Mouse (Mus musculus) MEL (cell line): ENCODE data around the gene Sdc3.

Source experiments
- BHLHE40 ChIP-seq: IDR thresholded peaks from 2 replicates; pipeline ENCODE4 v1.6.1; 2012; ENCODE audit warnings: low read depth, mild to moderate bottlenecking, inconsistent platforms, low read length, improper control_type of control experiment, borderline replicate concordance
- CHD1 ChIP-seq: IDR thresholded peaks from 2 replicates; pipeline ENCODE4 v1.6.1; 2012; ENCODE audit warnings: low read depth, mild to moderate bottlenecking, inconsistent platforms, low read length, improper control_type of control experiment
- CHD2 ChIP-seq: IDR thresholded peaks from 2 replicates; pipeline ENCODE4 v1.6.1; 2011; ENCODE audit warnings: low read length, improper control_type of control experiment
- CTCF ChIP-seq, 3 experiments: IDR thresholded peaks in 2 of 3; conservative IDR thresholded peaks in 1 of 3; 2 replicates each; pipeline ENCODE4 v1.5.1; 2011 to 2012; ENCODE audit warnings: low read length in 3 of 3, low read depth in 2 of 3, mild to moderate bottlenecking in 2 of 3, improper control_type of control experiment in 1 of 3, inconsistent platforms in 1 of 3, mixed read lengths in 1 of 3, moderate library complexity in 1 of 3; ENCODE audit not compliant: control insufficient read depth in 1 of 3, insufficient read depth in 1 of 3, poor library complexity in 1 of 3, severe bottlenecking in 1 of 3
- EP300 ChIP-seq, 2 experiments: IDR thresholded peaks; 2 replicates each; pipeline ENCODE4 v1.6.1; 2011; ENCODE audit warnings: improper control_type of control experiment in 2 of 2, low read length in 2 of 2, low read depth in 1 of 2, mild to moderate bottlenecking in 1 of 2
- ETS1 ChIP-seq: IDR thresholded peaks from 2 replicates; pipeline ENCODE4 v1.6.1; 2012; ENCODE audit warnings: low read depth, mild to moderate bottlenecking, inconsistent platforms, low read length, improper control_type of control experiment, moderate library complexity
- GATA1 ChIP-seq: IDR thresholded peaks from 2 replicates; pipeline ENCODE4 v1.6.1; 2011; ENCODE audit warnings: low read depth, low read length, improper control_type of control experiment
- HCFC1 ChIP-seq: IDR thresholded peaks from 2 replicates; pipeline ENCODE4 v1.6.1; 2012; ENCODE audit warnings: low read depth, mild to moderate bottlenecking, inconsistent platforms, low read length, improper control_type of control experiment, moderate library complexity
- MAFK ChIP-seq: IDR thresholded peaks from 2 replicates; pipeline ENCODE4 v1.6.1; 2011; ENCODE audit warnings: low read depth, mild to moderate bottlenecking, low read length, improper control_type of control experiment, borderline replicate concordance
- POLR2A ChIP-seq, 2 experiments: IDR thresholded peaks; 2 replicates each; pipeline ENCODE4 v1.6.1; 2011 to 2012; ENCODE audit warnings: low read length in 2 of 2, mild to moderate bottlenecking in 2 of 2, control low read depth in 1 of 2, improper control_type of control experiment in 1 of 2, low read depth in 1 of 2, moderate library complexity in 1 of 2; ENCODE audit not compliant: control insufficient read depth in 1 of 2, insufficient read depth in 1 of 2, poor library complexity in 1 of 2
- POLR2AphosphoS2 ChIP-seq: IDR thresholded peaks from 2 replicates; pipeline ENCODE4 v1.6.1; 2011; ENCODE audit warnings: low read length, improper control_type of control experiment
- UBTF ChIP-seq: IDR thresholded peaks from 2 replicates; pipeline ENCODE4 v1.6.1; 2012; ENCODE audit warnings: low read depth, mild to moderate bottlenecking, inconsistent platforms, low read length, improper control_type of control experiment, moderate library complexity, borderline replicate concordance; ENCODE audit not compliant: insufficient read depth
- ZC3H11A ChIP-seq: IDR thresholded peaks from 2 replicates; pipeline ENCODE4 v1.6.1; 2012; ENCODE audit warnings: low read depth, mild to moderate bottlenecking, inconsistent platforms, low read length, improper control_type of control experiment
- ZMIZ1 ChIP-seq: IDR thresholded peaks from 2 replicates; pipeline ENCODE4 v1.6.1; 2012; ENCODE audit warnings: low read depth, mild to moderate bottlenecking, inconsistent platforms, low read length, improper control_type of control experiment, moderate library complexity

- TF ChIP-seq BHLHE40: no peak
- TF ChIP-seq ZC3H11A: no peak
- no peak for TF ChIP-seq MAFK
- no peak for TF ChIP-seq CTCF (IDR thresholded peaks at IDR 0.05 in 2 of 3, conservative IDR thresholded peaks at IDR 0.05 in 1 of 3; ENCODE audit: control insufficient read depth in 1 of 3, insufficient read depth in 1 of 3, low read depth in 2 of 3, low read length in 3 of 3, poor library complexity in 1 of 3, severe bottlenecking in 1 of 3)
- no peak for TF ChIP-seq POLR2AphosphoS2
- TF ChIP-seq EP300 (IDR thresholded peaks at IDR 0.05; ENCODE audit: low read depth in 1 of 2, low read length in 2 of 2): no peak
- TF ChIP-seq POLR2A (IDR thresholded peaks at IDR 0.05; ENCODE audit: control insufficient read depth in 1 of 2, insufficient read depth in 1 of 2, low read depth in 1 of 2, low read length in 2 of 2, poor library complexity in 1 of 2): no peak
- no peak for TF ChIP-seq CHD2
- no peak for TF ChIP-seq HCFC1
- TF ChIP-seq GATA1: no peak
- TF ChIP-seq ZMIZ1: no peak
- no peak for TF ChIP-seq CHD1
- TF ChIP-seq UBTF: no peak
- no peak for TF ChIP-seq ETS1
Measured at GRCm38 (mm10) chr4:130774822-130775221, 17.5 kb upstream of the Sdc3 start.
